Mouse (Mus musculus) cerebellum, adult 2 months (tissue): ENCODE measurements at regions not wholly inside any gene's neighbourhood (a gene's known extent, or its start where the extent isn't known, plus 50 kb on each side); places are given as distances from the start of the nearest gene placed in this dataset.

ENCODE experiments used
- CTCF ChIP-seq: fragments of 200-500 bp; IDR thresholded peaks from 2 replicates; pipeline ENCODE4 v1.5.1; 2011; ENCODE audit warnings: low read depth, mild to moderate bottlenecking, control low read depth, low read length, moderate library complexity, borderline replicate concordance; ENCODE audit not compliant: insufficient read depth
- POLR2A ChIP-seq: fragments of 200-500 bp; IDR thresholded peaks from 2 replicates; pipeline ENCODE4 v1.6.1; 2011; ENCODE audit warnings: low read length, control low read depth, borderline replicate concordance; ENCODE audit not compliant: insufficient read depth

DNA sequence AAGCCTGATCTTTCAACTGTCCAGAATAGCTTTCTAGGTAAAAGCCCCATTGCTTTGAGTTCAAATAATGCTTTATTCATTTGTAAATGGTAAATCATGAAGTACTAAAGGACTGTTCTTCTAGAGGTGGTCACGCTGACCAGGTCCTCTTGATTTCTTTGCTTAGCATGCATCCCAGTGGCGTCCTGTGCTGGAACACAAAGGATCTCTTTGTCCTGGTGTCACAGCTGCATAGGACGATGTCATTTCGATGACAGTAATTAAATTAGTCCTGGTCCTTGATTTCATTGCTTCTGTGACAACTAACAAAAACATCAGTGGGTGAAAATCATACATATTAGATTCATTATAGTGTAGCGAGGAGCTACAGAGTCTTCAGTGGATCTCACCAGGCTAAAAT lies 76.7 kb upstream of the Smad1 start:
- TF ChIP-seq CTCF (no peak), POLR2A (no peak)
